Mouse (Mus musculus) embryonic facial prominence, embryonic 14.5 days (tissue): ENCODE results near the gene Ccdc85c. TPM values are rescaled to one million over a fixed set of nuclear protein-coding genes. Genes with fewer than 3 reads are reported as not detected.

Source experiments
- ATAC-seq: fragments of 200-750 bp; cut with Nextera tagmentation; 2 replicates; pipeline ENCODE4 v1.8.0; 2017; ENCODE audit warnings: low read depth, moderate number of reproducible peaks, moderate TSS enrichment
- DNase-seq: peaks from one replicate; pipeline ENCODE4 v3.0.0-alpha.2; 2015; ENCODE audit warnings: low spot score
- H3K27ac ChIP-seq: fragments of 300-500 bp; sonication (generic); replicated peaks from 2 replicates; pipeline ENCODE4 v1.5.1; 2014; ENCODE audit warnings: low read depth, mild to moderate bottlenecking, low read length, moderate library complexity
- H3K27me3 ChIP-seq: fragments of 300-500 bp; sonication (generic); replicated peaks from 2 replicates; pipeline ENCODE4 v1.6.1; 2014; ENCODE audit warnings: low read length; ENCODE audit not compliant: control insufficient read depth, insufficient read depth
- H3K36me3 ChIP-seq: fragments of 300-500 bp; sonication (generic); 2 replicates; pipeline ENCODE4 v1.6.1; 2014; ENCODE audit warnings: low read length, mixed read lengths; ENCODE audit not compliant: control insufficient read depth, insufficient read depth
- H3K4me1 ChIP-seq: fragments of 300-500 bp; sonication (generic); 2 replicates; pipeline ENCODE4 v1.6.1; 2014; ENCODE audit warnings: antibody characterized with exemption, low read length; ENCODE audit not compliant: control insufficient read depth, insufficient read depth
- H3K4me2 ChIP-seq: fragments of 300-500 bp; sonication (generic); 2 replicates; pipeline ENCODE4 v1.6.1; 2014; ENCODE audit warnings: low read depth, mild to moderate bottlenecking, low read length, moderate library complexity, mixed read lengths
- H3K4me3 ChIP-seq: fragments of 300-500 bp; sonication (generic); 2 replicates; pipeline ENCODE4 v1.5.1; 2014; ENCODE audit warnings: low read depth, mild to moderate bottlenecking, low read length
- H3K9ac ChIP-seq: fragments of 300-500 bp; sonication (generic); 2 replicates; pipeline ENCODE4 v1.6.1; 2014; ENCODE audit warnings: low read depth, mild to moderate bottlenecking, low read length, moderate library complexity, mixed read lengths
- H3K9me3 ChIP-seq: fragments of 300-500 bp; sonication (generic); 2 replicates; pipeline ENCODE4 v1.6.1; 2016; ENCODE audit warnings: low read length; ENCODE audit not compliant: control insufficient read depth
- WGBS: fragments of 180-500 bp; shearing (Covaris S2); extraction: QIAGEN DNeasy Blood & Tissue Kit; methylation state at CpG from one replicate; pipeline ENCODE4 v1.1.7; 2014; 5-methylcytosine and 5-hydroxymethylcytosine counted together
- polyA plus RNA-seq: library from polyadenylated mRNA; unstranded; fragments of >200 nt; fragmentation: Nextera tagmentation; extraction: Ambion mirVana; gene quantifications from 2 replicates; pipeline ENCODE4 v1.2.1, GENCODE M21; 2014

Ccdc85c gene
- polyA plus RNA-seq, 1 experiment from 2014 or later = 4.7 TPM

GRCm38 (mm10) chr12:108305172-108305571 lies 29.9 kb upstream of the Ccdc85c start:
- DNase-seq = no peak
- no peaks in the 10 kb centered on the region for H3K9me3 ChIP-seq
- no peak for ATAC-seq
- H3K4me1 ChIP-seq = no peaks in the 10 kb centered on the region; the same call in 1 of the 2 replicates
- peaks cover 28% of the 10 kb centered on the region for H3K27me3 ChIP-seq
- H3K36me3 ChIP-seq = no peaks in the 10 kb centered on the region
- no peak overlapping the region for H3K4me2 ChIP-seq
- no peak overlapping the region for H3K27ac ChIP-seq
- H3K9ac ChIP-seq = no peak overlapping the region
- 75% methylated on average over 8 of the region's 8 CpGs for WGBS
- H3K4me3 ChIP-seq = no peak overlapping the region

- H3K27me3 ChIP-seq = peaks cover 28% of the 10 kb centered on the region
- no peak for DNase-seq
- H3K36me3 ChIP-seq = no peaks in the 10 kb centered on the region
- H3K27ac ChIP-seq = no peak overlapping the region
- no peaks in the 10 kb centered on the region for H3K9me3 ChIP-seq
- no peak overlapping the region for H3K4me2 ChIP-seq
- H3K4me3 ChIP-seq = no peak overlapping the region
- WGBS = 33% methylated on average over 6 of the region's 6 CpGs
- no peak for ATAC-seq
- H3K4me1 ChIP-seq = no peaks in the 10 kb centered on the region; the same call in 1 of the 2 replicates
- no peak overlapping the region for H3K9ac ChIP-seq
Measured at GRCm38 (mm10) chr12:108303778-108304365, 28.6 kb upstream of the Ccdc85c start.

- Histone ChIP-seq H3K4me1 (no peaks in the 10 kb centered on the region), H3K27ac (no peak overlapping the region), H3K4me2 (no peak overlapping the region), H3K9ac (no peak overlapping the region), H3K27me3 (peaks cover 19% of the 10 kb centered on the region), H3K9me3 (no peaks in the 10 kb centered on the region), H3K36me3 (no peaks in the 10 kb centered on the region), H3K4me3 (no peak overlapping the region)
- ATAC-seq (0 out of 2 replicates have a peak, but pooled peaks have one; percentile 24), DNase-seq (peak; percentile 44)
- WGBS = 56% methylated on average over 6 of the region's 6 CpGs
Measured at GRCm38 (mm10) chr12:108301006-108301405, 25.8 kb upstream of the Ccdc85c start.

GRCm38 (mm10) chr12:108297033-108297432 lies 21.8 kb upstream of the Ccdc85c start:
- DNase-seq (no peak), ATAC-seq (no peak)
- Histone ChIP-seq H3K36me3 (no peaks in the 10 kb centered on the region), H3K27ac (no peak overlapping the region), H3K9me3 (no peaks in the 10 kb centered on the region), H3K4me3 (no peak overlapping the region), H3K4me1 (peaks cover 9% of the 10 kb centered on the region), H3K4me2 (no peak overlapping the region), H3K9ac (no peak overlapping the region), H3K27me3 (no peaks in the 10 kb centered on the region)
- 84% methylated on average over 6 of the region's 6 CpGs for WGBS

GRCm38 (mm10) chr12:108294620-108295019 lies 19.4 kb upstream of the Ccdc85c start:
- no peak; the same call in 1 of the 2 replicates for ATAC-seq
- Histone ChIP-seq H3K4me2 (no peak overlapping the region), H3K9me3 (no peaks in the 10 kb centered on the region), H3K36me3 (no peaks in the 10 kb centered on the region), H3K4me3 (no peak overlapping the region), H3K27me3 (no peaks in the 10 kb centered on the region), H3K4me1 (peaks cover 9% of the 10 kb centered on the region), H3K27ac (no peak overlapping the region), H3K9ac (no peak overlapping the region)
- WGBS = 62% methylated on average over 3 of the region's 3 CpGs
- no peak for DNase-seq

- Histone ChIP-seq H3K27me3 (no peaks in the 10 kb centered on the region), H3K9me3 (no peaks in the 10 kb centered on the region), H3K4me3 (no peak overlapping the region), H3K36me3 (no peaks in the 10 kb centered on the region), H3K4me1 (peaks cover 9% of the 10 kb centered on the region), H3K4me2 (peak overlapping the region; percentile 23; the same call in 1 of the 2 replicates), H3K9ac (no peak overlapping the region), H3K27ac (no peak overlapping the region)
- ATAC-seq (peak; percentile 66), DNase-seq (peak; percentile 81)
- WGBS = 9% methylated on average over 8 of the region's 8 CpGs
Measured at GRCm38 (mm10) chr12:108292957-108293356, 17.7 kb upstream of the Ccdc85c start.

- Histone ChIP-seq H3K4me1 (peaks cover 9% of the 10 kb centered on the region), H3K9me3 (no peaks in the 10 kb centered on the region), H3K27me3 (no peaks in the 10 kb centered on the region), H3K4me3 (no peak overlapping the region), H3K36me3 (no peaks in the 10 kb centered on the region), H3K27ac (no peak overlapping the region), H3K9ac (no peak overlapping the region), H3K4me2 (peak overlapping the region; percentile 23; the same call in 1 of the 2 replicates)
- ATAC-seq = peak; percentile 78
- peak; percentile 56 for DNase-seq
- WGBS = 14% methylated on average over 9 of the region's 9 CpGs
Measured at GRCm38 (mm10) chr12:108292419-108292818, 17.2 kb upstream of the Ccdc85c start.

- Histone ChIP-seq H3K4me2 (no peak overlapping the region), H3K4me1 (peaks cover 9% of the 10 kb centered on the region), H3K36me3 (no peaks in the 10 kb centered on the region), H3K27ac (no peak overlapping the region), H3K9ac (no peak overlapping the region), H3K9me3 (no peaks in the 10 kb centered on the region), H3K27me3 (no peaks in the 10 kb centered on the region), H3K4me3 (no peak overlapping the region)
- WGBS = 78% methylated on average over 17 of the region's 19 CpGs
- DNase-seq = no peak
- no peak for ATAC-seq
Measured at GRCm38 (mm10) chr12:108288127-108288880, 13.1 kb upstream of the Ccdc85c start.
